Mouse (Mus musculus) ES-Bruce4 (cell line): ENCODE results near the gene Wdhd1.
"Not testable (repeated sequence)": the region's sequence is repeated elsewhere in the genome, so short reads cannot be mapped to it uniquely, and the experiment has no call there.

Source experiments
- CTCF ChIP-seq: IDR thresholded peaks from one replicate; pipeline ENCODE4 v1.8.1; 2011; ENCODE audit warnings: low read depth, low read length
- EP300 ChIP-seq: IDR thresholded peaks from 2 replicates; pipeline ENCODE4 v1.6.1; 2011; ENCODE audit warnings: low read depth, low read length; ENCODE audit not compliant: insufficient read depth

DNA sequence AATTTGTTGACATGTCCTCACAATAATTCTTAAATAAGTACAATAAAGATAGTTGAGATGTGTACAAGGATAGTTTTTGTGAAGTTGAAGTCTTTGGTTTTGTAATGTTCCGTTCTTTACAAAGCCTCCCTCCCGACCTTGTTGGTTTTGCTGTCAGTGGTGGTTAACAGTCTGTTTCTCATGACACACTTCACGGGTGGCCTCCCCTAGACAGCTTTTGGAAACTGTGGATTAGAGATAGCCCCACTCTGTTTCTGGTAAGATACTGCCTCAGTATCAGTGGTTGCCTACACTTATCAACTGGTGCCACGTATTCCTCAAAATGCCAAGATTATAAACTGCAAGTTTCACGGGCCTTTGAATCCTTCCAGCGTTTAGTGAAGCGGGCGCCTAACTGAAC is 44.9 kb upstream of the Wdhd1 start:
- not testable (repeated sequence) for TF ChIP-seq CTCF, EP300
